Mouse (Mus musculus) heart, postnatal 0 days (tissue): ENCODE data around the gene Syngr1. TPM values are rescaled to one million over a fixed set of nuclear protein-coding genes. Genes with fewer than 3 reads are reported as not detected.

ENCODE experiments used
- ATAC-seq: fragments of 200-750 bp; cut with Nextera tagmentation; 2 replicates; pipeline ENCODE4 v1.8.0; 2017; ENCODE audit warnings: low read depth, moderate number of reproducible peaks, moderate library complexity; ENCODE audit not compliant: insufficient read depth
- DNase-seq: peaks from one replicate; pipeline ENCODE4 v3.0.0-alpha.2; 2016; ENCODE audit warnings: low spot score
- H3K27ac ChIP-seq: fragments of 300-500 bp; sonication (generic); 2 replicates; pipeline ENCODE4 v1.5.1; 2014; ENCODE audit warnings: low read depth, mild to moderate bottlenecking
- H3K27me3 ChIP-seq: fragments of 300-500 bp; sonication (generic); 2 replicates; pipeline ENCODE4 v1.6.1; 2014; ENCODE audit warnings: low read length, mixed read lengths; ENCODE audit not compliant: control insufficient read depth, insufficient read depth
- H3K36me3 ChIP-seq: fragments of 300-500 bp; sonication (generic); replicated peaks from 2 replicates; pipeline ENCODE4 v1.6.1; 2014; ENCODE audit warnings: low read length, mixed read lengths; ENCODE audit not compliant: control insufficient read depth, insufficient read depth
- H3K4me1 ChIP-seq: fragments of 300-500 bp; sonication (generic); 2 replicates; pipeline ENCODE4 v1.6.1; 2014; ENCODE audit warnings: antibody characterized with exemption; ENCODE audit not compliant: control insufficient read depth, insufficient read depth
- H3K4me2 ChIP-seq: fragments of 300-500 bp; sonication (generic); 2 replicates; pipeline ENCODE4 v1.6.1; 2014; ENCODE audit warnings: low read depth, mild to moderate bottlenecking, low read length, moderate library complexity
- H3K4me3 ChIP-seq: fragments of 300-500 bp; sonication (generic); 2 replicates; pipeline ENCODE4 v1.5.1; 2014; ENCODE audit warnings: low read depth, low read length
- H3K9ac ChIP-seq: fragments of 300-500 bp; sonication (generic); replicated peaks from 2 replicates; pipeline ENCODE4 v1.6.1; 2014; ENCODE audit warnings: low read depth, low read length, mixed read lengths
- H3K9me3 ChIP-seq: fragments of 300-500 bp; sonication (generic); replicated peaks from 2 replicates; pipeline ENCODE4 v1.6.1; 2016; ENCODE audit warnings: low read length; ENCODE audit not compliant: control insufficient read depth
- CTCF ChIP-seq: IDR thresholded peaks from 2 replicates; pipeline ENCODE4 v1.5.1; 2016; ENCODE audit warnings: antibody characterized with exemption, control low read depth, low read depth
- EP300 ChIP-seq: IDR thresholded peaks from 2 replicates; pipeline ENCODE4 v1.6.1; 2016; ENCODE audit warnings: antibody characterized with exemption, low read depth
- WGBS: fragments of 180-500 bp; shearing (Covaris S2); extraction: QIAGEN DNeasy Blood & Tissue Kit; methylation state at CpG from one replicate; pipeline ENCODE4 v1.1.7; 2014; 5-methylcytosine and 5-hydroxymethylcytosine counted together
- polyA plus RNA-seq: library from polyadenylated mRNA; unstranded; fragments of >200 nt; fragmentation: Nextera tagmentation; extraction: Ambion mirVana; gene quantifications from 2 replicates; pipeline ENCODE4 v1.2.1, GENCODE M21; 2015
- total RNA-seq: library from RNA; depleted of rRNA; stranded (reverse); fragments of >200 nt; gene quantifications from 2 replicates; pipeline ENCODE4 v1.2.3, GENCODE M21; 2014; ENCODE audit warnings: low replicate concordance

Syngr1 gene
- total and polyA plus RNA-seq, 2 experiments from 2014 or later = 140 to 144 TPM

DNA sequence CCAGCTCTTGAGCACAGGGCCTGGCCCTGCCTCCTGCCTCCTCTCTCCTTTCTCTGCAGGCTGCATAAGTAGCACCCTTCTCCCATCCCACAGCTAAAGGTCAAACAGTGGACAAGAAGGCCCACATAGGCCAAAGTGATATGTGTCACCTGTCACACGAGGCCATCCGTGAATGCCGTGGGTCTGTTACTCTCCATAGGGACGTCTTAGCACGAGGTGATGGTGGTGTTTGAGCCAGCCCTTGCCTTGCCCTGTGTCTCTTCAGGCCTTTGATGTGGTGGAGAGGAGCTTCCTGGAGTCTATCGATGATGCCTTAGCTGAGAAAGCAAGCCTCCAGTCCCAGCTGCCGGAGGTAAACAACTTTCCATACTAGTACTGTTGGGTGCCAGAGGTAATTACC, 58.4 kb downstream of the Syngr1 start:
- TF ChIP-seq CTCF = no peak
- no peak for TF ChIP-seq EP300
- no peaks in the 10 kb centered on the region for H3K27me3 ChIP-seq
- no peak overlapping the region for H3K4me2 ChIP-seq
- peaks cover 30% of the 10 kb centered on the region for H3K4me1 ChIP-seq
- peak overlapping the region; percentile 23; the same call in 1 of the 2 replicates for H3K27ac ChIP-seq
- H3K9ac ChIP-seq = peak overlapping the region; percentile 20; the same call in 1 of the 2 replicates
- no peak for ATAC-seq
- 88% methylated on average over 7 of the region's 7 CpGs for WGBS
- DNase-seq = no peak
- no peak overlapping the region for H3K4me3 ChIP-seq
- peaks cover 52% of the 10 kb centered on the region for H3K36me3 ChIP-seq
- H3K9me3 ChIP-seq = no peaks in the 10 kb centered on the region

DNA sequence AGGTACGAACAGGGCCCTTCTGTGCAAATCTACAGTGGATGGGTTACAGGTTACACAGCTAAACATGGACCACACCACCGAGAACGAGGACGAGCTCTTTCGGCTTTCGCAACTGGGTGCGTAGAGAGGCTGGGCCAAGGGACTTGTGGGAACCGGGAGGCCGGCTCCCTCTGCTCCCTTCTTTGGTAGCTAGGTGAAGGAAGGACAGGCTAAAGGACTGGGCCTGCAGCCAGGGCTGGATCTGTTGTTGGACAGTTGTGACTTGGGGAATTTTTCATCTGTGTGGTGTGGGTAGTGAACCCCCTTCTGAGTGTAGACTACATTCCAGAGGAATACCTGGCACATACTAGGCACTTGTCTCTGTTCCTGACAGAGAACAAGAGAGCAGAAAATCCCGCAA, 61.5 kb downstream of the Syngr1 start:
- TF ChIP-seq EP300 = no peak
- no peak for TF ChIP-seq CTCF
- H3K4me3 ChIP-seq = no peak overlapping the region
- ATAC-seq = peak; percentile 87
- WGBS = 52% methylated on average over 10 of the region's 10 CpGs
- H3K9me3 ChIP-seq = no peaks in the 10 kb centered on the region
- H3K4me1 ChIP-seq = peaks cover 23% of the 10 kb centered on the region
- H3K4me2 ChIP-seq = no peak overlapping the region
- H3K36me3 ChIP-seq = peaks cover 81% of the 10 kb centered on the region
- peak overlapping the region; percentile 84 for H3K27ac ChIP-seq
- peak overlapping the region; percentile 25; the same call in 1 of the 2 replicates for H3K9ac ChIP-seq
- H3K27me3 ChIP-seq = no peaks in the 10 kb centered on the region
- DNase-seq = peak; percentile 60

DNA sequence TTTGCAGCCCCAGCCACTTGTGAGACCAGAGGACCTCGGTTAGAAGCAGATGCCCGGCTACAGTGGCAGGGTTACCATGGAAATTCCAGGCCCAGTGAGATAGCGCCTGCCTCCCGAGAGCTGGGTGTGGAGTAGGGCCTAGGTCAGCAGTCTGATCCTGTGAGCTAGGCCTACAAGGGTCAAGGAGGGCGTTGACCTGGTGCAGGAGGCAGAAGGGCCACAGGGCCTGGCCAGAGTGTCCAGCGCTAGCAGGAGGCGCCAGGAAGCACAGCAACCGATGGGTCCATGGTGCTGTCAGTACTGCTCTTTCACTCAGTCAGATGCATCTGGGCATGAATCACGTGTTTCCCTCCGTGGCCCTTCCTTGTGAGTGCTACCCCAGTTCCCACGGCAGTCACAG, 62.6 kb downstream of the Syngr1 start:
- TF ChIP-seq EP300 (no peak), CTCF (no peak)
- Histone ChIP-seq H3K4me3 (no peak overlapping the region), H3K27me3 (no peaks in the 10 kb centered on the region), H3K4me2 (no peak overlapping the region), H3K4me1 (peaks cover 12% of the 10 kb centered on the region; the same call in 1 of the 2 replicates), H3K9ac (no peak overlapping the region), H3K9me3 (no peaks in the 10 kb centered on the region), H3K36me3 (peaks cover 92% of the 10 kb centered on the region), H3K27ac (no peak overlapping the region)
- no peak for ATAC-seq
- 74% methylated on average over 11 of the region's 11 CpGs for WGBS
- no peak for DNase-seq

DNA sequence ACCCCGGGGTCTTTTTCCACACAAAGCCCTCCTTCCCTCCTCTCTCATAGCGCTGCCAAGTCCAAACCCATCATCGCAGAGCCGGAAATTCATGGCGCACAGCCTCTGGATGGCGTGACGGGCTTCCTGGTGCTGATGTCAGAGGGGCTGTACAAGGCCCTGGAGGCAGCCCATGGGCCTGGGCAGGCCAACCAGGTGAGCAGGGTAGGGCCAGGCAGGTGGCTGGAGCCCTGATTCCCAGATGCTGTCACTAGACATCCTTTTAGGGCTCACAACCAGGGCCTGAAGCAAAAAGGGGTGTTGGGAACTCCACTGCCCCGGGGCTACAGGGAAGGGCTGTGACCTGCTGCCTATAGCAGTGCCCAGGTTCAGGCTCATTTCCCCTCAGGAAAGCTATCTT, 64.6 kb downstream of the Syngr1 start:
- Histone ChIP-seq H3K4me1 (peaks cover 12% of the 10 kb centered on the region; the same call in 1 of the 2 replicates), H3K4me3 (no peak overlapping the region), H3K36me3 (peaks cover 94% of the 10 kb centered on the region), H3K27ac (no peak overlapping the region), H3K4me2 (no peak overlapping the region), H3K9ac (no peak overlapping the region), H3K27me3 (no peaks in the 10 kb centered on the region), H3K9me3 (no peaks in the 10 kb centered on the region)
- WGBS = 94% methylated on average over 8 of the region's 8 CpGs
- DNase-seq (no peak), ATAC-seq (no peak)
- TF ChIP-seq EP300 (no peak), CTCF (no peak)

DNA sequence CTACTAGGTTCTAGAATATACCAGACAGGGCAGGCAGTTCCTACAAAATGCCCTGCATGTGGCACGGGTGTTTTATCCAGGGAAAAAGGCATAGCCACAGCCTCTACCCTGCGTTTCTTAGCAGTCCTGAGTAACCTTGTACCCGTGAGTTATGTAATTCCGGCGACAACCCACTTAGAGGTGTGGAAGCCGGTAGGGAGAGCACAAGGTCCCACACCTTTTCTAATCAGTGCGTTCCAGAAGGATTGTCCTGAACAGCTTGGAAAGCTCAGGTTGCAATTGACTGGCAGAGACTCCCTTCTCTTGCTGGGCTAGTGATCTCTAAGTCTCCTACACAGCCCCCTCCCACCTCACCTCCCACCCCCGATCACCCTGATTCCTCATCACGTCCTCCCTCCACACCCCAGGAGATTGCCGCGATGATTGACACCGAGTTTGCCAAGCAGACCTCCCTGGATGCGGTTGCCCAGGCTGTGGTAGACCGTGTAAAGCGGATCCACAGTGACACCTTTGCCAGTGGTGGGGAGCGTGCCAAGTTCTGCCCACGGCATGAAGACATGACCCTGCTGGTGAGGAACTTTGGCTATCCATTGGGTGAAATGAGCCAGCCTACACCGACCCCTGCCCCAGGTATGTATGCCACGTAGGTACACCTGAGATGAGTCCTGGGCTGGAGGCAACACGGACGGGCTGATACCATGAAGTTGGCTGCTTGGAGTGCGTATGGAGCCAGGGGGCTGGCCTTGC, 66.2 kb downstream of the Syngr1 start:
- TF ChIP-seq EP300 (no peak), CTCF (no peak)
- Histone ChIP-seq H3K36me3 (peaks cover 95% of the 10 kb centered on the region), H3K4me2 (no peak overlapping the region), H3K4me3 (no peak overlapping the region), H3K9ac (no peak overlapping the region), H3K9me3 (no peaks in the 10 kb centered on the region), H3K27me3 (no peaks in the 10 kb centered on the region), H3K4me1 (peaks cover 6% of the 10 kb centered on the region; the same call in 1 of the 2 replicates), H3K27ac (no peak overlapping the region)
- WGBS = 87% methylated on average over 22 of the region's 22 CpGs
- ATAC-seq = no peak
- no peak for DNase-seq
